Mouse (Mus musculus) brown adipose tissue, adult 24 weeks (tissue): Measurements from ENCODE around the gene Chd6. TPM values are rescaled to one million over a fixed set of nuclear protein-coding genes. Genes with fewer than 3 reads are reported as not detected.
"Not testable (repeated sequence)": the region's sequence is repeated elsewhere in the genome, so short reads cannot be mapped to it uniquely, and the experiment has no call there.

Experiments used
- H3K27ac ChIP-seq: fragments of 200-500 bp; replicated peaks from 2 replicates; pipeline ENCODE4 v1.5.1; 2012; ENCODE audit warnings: low read depth, mild to moderate bottlenecking, low read length
- H3K4me1 ChIP-seq: fragments of 200-500 bp; 2 replicates; pipeline ENCODE4 v1.6.1; 2012; ENCODE audit warnings: low read length, mixed read lengths; ENCODE audit not compliant: control insufficient read depth, insufficient read depth, insufficient read length
- H3K4me3 ChIP-seq: fragments of 200-500 bp; 2 replicates; pipeline ENCODE4 v1.5.1; 2012; ENCODE audit warnings: low read depth, mild to moderate bottlenecking, low read length, moderate library complexity; ENCODE audit not compliant: insufficient read depth
- polyA plus RNA-seq: library from polyadenylated mRNA; stranded (reverse); fragments of >200 nt; gene quantifications from 2 replicates; pipeline ENCODE4 v1.2.4, GENCODE M21; 2012; ENCODE audit not compliant: missing spikeins, insufficient read depth, insufficient read length

Chd6 gene
- polyA plus RNA-seq, 1 experiment: 5.4 TPM

DNA sequence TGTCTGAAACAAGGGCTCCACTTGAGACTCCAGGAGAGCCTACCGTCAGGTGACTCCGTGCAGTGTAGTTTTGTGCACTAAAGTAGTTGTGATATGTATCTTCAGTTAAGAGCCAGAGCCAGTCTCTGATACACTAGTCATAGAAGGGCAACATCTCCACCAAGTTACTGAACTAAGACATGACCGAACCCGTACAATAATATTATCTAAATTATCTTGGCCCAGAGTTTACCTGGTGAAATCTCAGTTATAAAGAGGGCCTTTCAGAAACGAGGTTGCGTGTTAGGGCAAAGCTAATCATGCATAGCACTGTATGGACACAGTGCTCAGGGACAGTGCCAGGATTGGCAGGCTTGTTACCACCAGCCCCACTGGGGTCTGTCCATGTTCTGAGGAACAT is 127.1 kb downstream of the Chd6 start:
- no peak overlapping the region for H3K27ac ChIP-seq
- no peaks in the 10 kb centered on the region for H3K4me1 ChIP-seq
- H3K4me3 ChIP-seq: no peak overlapping the region

DNA sequence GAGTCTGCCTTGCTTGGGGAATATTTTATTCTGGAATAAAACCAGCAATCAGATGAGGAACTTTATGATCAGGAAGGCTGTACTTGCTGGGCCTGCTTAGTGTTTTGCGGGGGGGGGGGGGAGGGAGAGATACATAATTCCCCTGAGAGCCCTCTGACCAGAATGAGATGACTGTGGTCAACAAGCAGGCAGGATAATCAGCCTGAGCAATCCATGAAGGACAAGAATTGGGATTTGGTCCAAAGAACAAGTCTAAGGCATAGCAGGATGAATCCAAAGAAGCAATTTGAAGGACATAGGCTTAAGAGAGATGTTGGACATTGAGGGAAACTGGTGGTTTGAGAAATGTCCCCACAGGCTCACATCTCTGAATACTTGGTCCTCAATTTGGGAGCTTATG is 130.2 kb downstream of the Chd6 start:
- H3K4me1 ChIP-seq: no peaks in the 10 kb centered on the region
- H3K4me3 ChIP-seq: no peak overlapping the region
- no peak overlapping the region for H3K27ac ChIP-seq

DNA sequence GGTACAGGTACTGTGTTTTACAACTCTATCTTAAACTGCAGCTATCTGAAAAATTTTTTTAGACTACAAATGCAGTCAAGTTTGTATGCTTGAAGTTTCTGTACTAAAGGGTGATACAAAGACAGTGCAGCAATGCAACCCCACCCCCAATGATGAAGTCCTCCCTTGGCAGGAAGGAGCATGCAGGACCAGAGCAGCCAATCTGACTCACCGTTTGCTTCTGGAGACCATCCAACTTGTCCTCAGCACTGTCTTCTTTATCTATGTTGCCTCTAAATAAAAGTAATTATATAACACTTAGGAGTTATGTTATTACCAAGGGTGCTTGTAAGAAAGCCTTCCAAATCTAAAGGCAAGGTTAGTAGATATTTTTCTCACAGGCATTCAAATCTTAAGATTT is 131.6 kb downstream of the Chd6 start:
- Histone ChIP-seq H3K27ac (no peak overlapping the region), H3K4me3 (no peak overlapping the region), H3K4me1 (no peaks in the 10 kb centered on the region)

- H3K27ac ChIP-seq: no peak overlapping the region
- H3K4me3 ChIP-seq: no peak overlapping the region
- H3K4me1 ChIP-seq: no peaks in the 10 kb centered on the region
Measured at GRCm38 (mm10) chr2:160973648-160974215, 135.1 kb downstream of the Chd6 start.

- no peaks in the 10 kb centered on the region for H3K4me1 ChIP-seq
- no peak overlapping the region for H3K27ac ChIP-seq
- H3K4me3 ChIP-seq: no peak overlapping the region
Measured at GRCm38 (mm10) chr2:160972103-160972792, 136.6 kb downstream of the Chd6 start.

DNA sequence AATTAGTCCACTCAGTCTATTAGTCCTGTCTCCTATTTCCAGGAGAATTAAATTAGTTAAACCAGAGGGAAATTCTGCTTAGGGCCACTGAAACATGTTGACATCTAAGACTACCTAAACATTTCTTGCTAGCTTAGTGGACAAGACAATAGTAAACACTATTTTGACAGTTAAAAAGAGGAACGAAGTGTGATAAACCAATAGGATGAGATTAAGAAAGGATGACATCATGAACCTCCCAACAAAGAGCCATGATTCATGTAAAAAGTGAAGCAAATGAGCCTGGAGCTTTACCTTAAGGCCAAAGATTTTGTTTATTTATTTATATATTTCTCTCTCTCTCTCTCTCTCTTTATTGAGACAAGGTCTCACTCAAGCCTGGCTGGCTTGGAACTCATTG is 146.7 kb downstream of the Chd6 start:
- no peak overlapping the region for H3K4me3 ChIP-seq

DNA sequence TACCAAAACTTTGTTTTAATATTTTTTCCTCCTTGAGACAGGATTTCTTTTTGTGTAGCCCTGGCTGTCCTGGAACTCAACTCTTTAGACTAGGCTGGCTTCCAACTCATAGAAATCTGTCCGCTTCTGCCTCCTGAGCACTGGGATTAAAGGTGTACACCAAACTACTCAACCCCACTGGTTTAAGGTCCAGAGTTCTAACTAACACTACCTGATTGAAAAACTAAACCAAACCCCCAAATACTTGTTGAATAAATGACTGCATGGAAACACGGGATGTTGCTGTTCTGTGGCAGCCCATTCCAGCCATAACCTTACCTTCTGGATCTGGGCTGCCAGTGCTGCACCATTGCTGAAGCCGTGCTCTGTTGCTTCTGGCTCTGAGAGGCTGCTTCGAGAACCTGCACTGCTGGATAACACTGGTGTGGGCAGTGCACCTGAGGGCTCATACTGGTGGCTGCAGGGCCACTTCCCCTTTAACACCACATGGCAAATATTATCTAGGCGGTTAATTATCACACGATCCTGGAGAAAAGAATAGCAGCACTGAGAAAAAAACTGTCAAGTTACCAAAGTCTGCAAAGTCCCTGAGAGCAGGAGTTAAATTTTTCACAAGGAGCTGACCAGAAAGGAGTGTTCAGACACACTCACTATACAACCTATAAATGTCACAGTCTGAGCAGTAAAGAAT is 147.8 kb downstream of the Chd6 start:
- Histone ChIP-seq H3K4me3 (no peak overlapping the region), H3K27ac (no peak overlapping the region)

More for the DNA sequence above, 146.7 kb downstream of the Chd6 start:
- Histone ChIP-seq H3K4me1 (no peaks in the 10 kb centered on the region), H3K27ac (no peak overlapping the region)

GRCm38 (mm10) chr2:160959901-160960300 is 149.0 kb downstream of the Chd6 start:
- no peak overlapping the region for H3K27ac ChIP-seq
- no peak overlapping the region for H3K4me3 ChIP-seq
- H3K4me1 ChIP-seq: no peaks in the 10 kb centered on the region

More for the DNA sequence above, 147.8 kb downstream of the Chd6 start:
- no peaks in the 10 kb centered on the region for H3K4me1 ChIP-seq

- H3K4me3 ChIP-seq: no peak overlapping the region
- H3K4me1 ChIP-seq: no peaks in the 10 kb centered on the region
- no peak overlapping the region for H3K27ac ChIP-seq
Measured at GRCm38 (mm10) chr2:160958737-160959136, 150.1 kb downstream of the Chd6 start.

DNA sequence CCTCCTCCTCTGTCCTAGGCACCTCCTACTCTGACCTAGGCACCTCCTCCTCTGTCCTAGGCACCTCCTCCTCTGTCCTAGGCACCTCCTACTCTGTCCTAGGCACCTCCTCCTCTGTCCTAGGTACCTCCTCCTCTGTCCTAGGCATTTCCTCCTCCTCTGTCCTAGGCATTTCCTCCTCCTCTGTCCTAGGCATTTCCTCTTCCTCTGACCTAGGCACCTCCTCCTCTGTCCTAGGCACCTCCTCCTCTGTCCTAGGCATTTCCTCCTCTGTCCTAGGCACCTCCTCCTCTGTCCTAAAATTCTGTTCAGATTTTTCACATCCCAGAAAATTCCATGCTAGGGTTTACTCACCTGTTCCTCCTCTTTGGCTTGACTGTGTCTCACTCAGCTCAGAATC is 151.1 kb downstream of the Chd6 start:
- not testable (repeated sequence) for H3K27ac ChIP-seq, H3K4me3 ChIP-seq, H3K4me1 ChIP-seq

DNA sequence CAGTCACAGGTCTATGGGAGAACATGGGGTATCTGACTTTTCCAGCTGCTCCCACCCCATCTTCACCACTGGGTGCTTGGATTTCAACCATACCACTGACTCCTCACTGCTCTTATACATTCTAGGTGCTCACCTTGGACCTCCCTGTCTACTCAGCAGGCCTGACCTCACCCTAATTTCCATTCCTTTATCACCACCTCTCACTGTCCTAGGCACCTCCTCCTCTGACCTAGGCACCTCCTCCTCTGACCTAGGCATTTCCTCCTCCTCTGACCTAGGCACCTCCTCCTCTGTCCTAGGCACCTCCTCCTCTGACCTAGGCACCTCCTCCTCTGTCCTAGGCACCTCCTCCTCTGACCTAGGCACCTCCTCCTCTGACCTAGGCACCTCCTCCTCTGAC is 151.6 kb downstream of the Chd6 start:
- H3K4me1 ChIP-seq, H3K4me3 ChIP-seq: not testable (repeated sequence)

DNA sequence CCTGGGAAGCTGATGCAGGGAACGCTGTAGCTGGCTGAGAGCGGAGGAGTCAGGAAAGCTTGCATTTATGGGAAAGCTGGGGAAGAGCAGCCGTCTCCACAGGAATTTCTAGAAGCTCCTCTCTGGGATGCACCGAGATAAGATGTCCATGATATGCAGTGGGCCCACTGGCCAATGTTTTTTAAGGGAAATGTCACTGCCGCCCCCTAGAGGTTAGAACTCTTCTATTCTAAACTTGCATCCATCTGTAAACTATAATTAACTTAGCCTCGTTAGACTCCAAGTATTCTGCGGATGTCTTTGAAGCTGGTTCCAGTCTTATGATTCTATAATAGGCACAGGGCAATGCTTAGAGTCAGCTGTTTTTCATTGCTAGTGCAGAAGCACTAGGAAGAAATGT is 153.5 kb downstream of the Chd6 start:
- Histone ChIP-seq H3K27ac (no peak overlapping the region), H3K4me1 (no peaks in the 10 kb centered on the region), H3K4me3 (no peak overlapping the region)

More for the DNA sequence above, 151.6 kb downstream of the Chd6 start:
- H3K27ac ChIP-seq: not testable (repeated sequence)

- Histone ChIP-seq H3K4me1 (no peaks in the 10 kb centered on the region), H3K4me3 (no peak overlapping the region)
Measured at GRCm38 (mm10) chr2:160954541-160954940, 154.3 kb downstream of the Chd6 start.

GRCm38 (mm10) chr2:160953131-160953873 is 155.6 kb downstream of the Chd6 start:
- no peak overlapping the region for H3K4me3 ChIP-seq
- H3K27ac ChIP-seq: no peak overlapping the region
- H3K4me1 ChIP-seq: no peaks in the 10 kb centered on the region

More at GRCm38 (mm10) chr2:160954541-160954940, 154.3 kb downstream of the Chd6 start:
- no peak overlapping the region for H3K27ac ChIP-seq

GRCm38 (mm10) chr2:160951595-160951994 is 157.3 kb downstream of the Chd6 start:
- Histone ChIP-seq H3K27ac (no peak overlapping the region), H3K4me3 (no peak overlapping the region), H3K4me1 (no peaks in the 10 kb centered on the region)
